Mouse (Mus musculus) stomach, embryonic 16.5 days (tissue): ENCODE measurements around the gene Fam69b. TPM values are rescaled to one million over a fixed set of nuclear protein-coding genes. Genes with fewer than 3 reads are reported as not detected.

ENCODE experiments used
- ATAC-seq: fragments of 200-750 bp; cut with Nextera tagmentation; 2 replicates; pipeline ENCODE4 v1.8.0; 2017; ENCODE audit warnings: moderate number of reproducible peaks, moderate TSS enrichment; ENCODE audit not compliant: insufficient read depth, low FRiP score
- H3K27ac ChIP-seq: fragments of 300-500 bp; sonication (generic); 2 replicates; pipeline ENCODE4 v1.5.1; 2014; ENCODE audit warnings: low read length
- H3K27me3 ChIP-seq: fragments of 300-500 bp; sonication (generic); 2 replicates; pipeline ENCODE4 v1.6.1; 2014; ENCODE audit warnings: low read length, control low read depth, mixed read lengths; ENCODE audit not compliant: control insufficient read depth, insufficient read depth
- H3K36me3 ChIP-seq: fragments of 300-500 bp; sonication (generic); 2 replicates; pipeline ENCODE4 v1.6.1; 2014; ENCODE audit warnings: low read length; ENCODE audit not compliant: control insufficient read depth, insufficient read depth
- H3K4me1 ChIP-seq: fragments of 300-500 bp; sonication (generic); 2 replicates; pipeline ENCODE4 v1.6.1; 2014; ENCODE audit warnings: low read length, control low read depth, mixed read lengths; ENCODE audit not compliant: control insufficient read depth, insufficient read depth
- H3K4me2 ChIP-seq: fragments of 300-500 bp; sonication (generic); 2 replicates; pipeline ENCODE4 v1.6.1; 2014; ENCODE audit warnings: low read depth, low read length, mixed read lengths
- H3K4me3 ChIP-seq: fragments of 300-500 bp; sonication (generic); replicated peaks from 2 replicates; pipeline ENCODE4 v1.5.1; 2014; ENCODE audit warnings: mild to moderate bottlenecking, low read length
- H3K9ac ChIP-seq: fragments of 300-500 bp; sonication (generic); 2 replicates; pipeline ENCODE4 v1.6.1; 2014; ENCODE audit warnings: low read length
- H3K9me3 ChIP-seq: fragments of 300-500 bp; sonication (generic); replicated peaks from 2 replicates; pipeline ENCODE4 v1.6.1; 2016; ENCODE audit warnings: low read length, control low read depth; ENCODE audit not compliant: control insufficient read depth
- WGBS: fragments of 180-500 bp; shearing (Covaris S2); extraction: QIAGEN DNeasy Blood & Tissue Kit; methylation state at CpG from one replicate; pipeline ENCODE4 v1.1.7; 2014; 5-methylcytosine and 5-hydroxymethylcytosine counted together
- polyA plus RNA-seq: library from polyadenylated mRNA; unstranded; fragments of >200 nt; fragmentation: Nextera tagmentation; extraction: Ambion mirVana; gene quantifications from 2 replicates; pipeline ENCODE4 v1.2.1, GENCODE M21; 2015

The Fam69b gene
- polyA plus RNA-seq, result 23.2 and 27.3 TPM in 2 replicates

- H3K27me3 ChIP-seq, result no peaks in the 10 kb centered on the region
- 0 out of 2 replicates have a peak within 1 kb of the TSS, but pooled peaks have one; percentile 4 for H3K27ac ChIP-seq
- H3K4me1 ChIP-seq, result peaks cover 19% of the 10 kb centered on the region; the same call in 1 of the 2 replicates
- H3K9ac ChIP-seq, result peak within 1 kb of the TSS; percentile 80
- under 1% methylated on average over 67 of the region's 70 CpGs for WGBS
- peak within 1 kb of the TSS; percentile 52 for H3K4me3 ChIP-seq
- ATAC-seq, result peak; percentile 59; the same call in 1 of the 2 replicates
- H3K4me2 ChIP-seq, result peak within 1 kb of the TSS; percentile 83
- H3K36me3 ChIP-seq, result no peaks in the 10 kb centered on the region
- H3K9me3 ChIP-seq, result no peaks in the 10 kb centered on the region
Measured at GRCm38 (mm10) chr2:26627921-26628739, at the start of gene Fam69b. Gene Fam69b, plus strand, starts transcription at chr2:26628457.

GRCm38 (mm10) chr2:26579714-26580113 lies 48.5 kb upstream of the Fam69b start, which contains the start of gene Egfl7:
Gene Egfl7, plus strand, starts transcription at chr2:26580014.
- ATAC-seq, result no peak
- Histone ChIP-seq H3K9ac (no peak within 1 kb of the TSS), H3K4me1 (peaks cover under 1% of the 10 kb centered on the region; the same call in 1 of the 2 replicates), H3K27ac (peak within 1 kb of the TSS; percentile 53), H3K9me3 (no peaks in the 10 kb centered on the region), H3K27me3 (no peaks in the 10 kb centered on the region), H3K4me2 (no peak within 1 kb of the TSS), H3K36me3 (no peaks in the 10 kb centered on the region), H3K4me3 (no peak within 1 kb of the TSS)
- WGBS, result 89% methylated on average over 1 of the region's 1 CpGs

DNA sequence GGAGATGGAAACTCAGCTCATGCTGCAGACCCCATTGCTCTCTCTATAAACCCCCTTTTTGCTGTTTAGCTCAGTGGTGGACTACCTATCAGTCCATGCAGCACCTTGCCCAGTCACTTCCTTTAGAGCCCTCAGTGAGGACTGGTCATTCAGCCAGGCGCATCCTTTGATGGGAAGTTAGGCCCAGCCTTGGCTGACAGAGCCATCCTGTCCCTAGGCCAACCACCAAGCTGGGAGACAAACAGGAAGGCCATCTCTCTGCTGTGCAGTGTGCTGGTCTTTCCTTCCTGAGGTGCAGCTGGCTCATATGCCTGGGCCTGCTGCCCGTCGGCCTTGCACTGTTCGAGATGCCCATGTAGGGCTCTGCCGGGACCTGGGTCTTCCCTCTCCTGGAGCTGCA lies 47.5 kb upstream of the Fam69b start:
- Histone ChIP-seq H3K27me3 (no peaks in the 10 kb centered on the region), H3K4me2 (no peak overlapping the region), H3K4me1 (no peaks in the 10 kb centered on the region), H3K9me3 (no peaks in the 10 kb centered on the region), H3K9ac (no peak overlapping the region), H3K27ac (no peak overlapping the region), H3K4me3 (no peak overlapping the region), H3K36me3 (no peaks in the 10 kb centered on the region)
- no peak for ATAC-seq
- 92% methylated on average over 5 of the region's 5 CpGs for WGBS

DNA sequence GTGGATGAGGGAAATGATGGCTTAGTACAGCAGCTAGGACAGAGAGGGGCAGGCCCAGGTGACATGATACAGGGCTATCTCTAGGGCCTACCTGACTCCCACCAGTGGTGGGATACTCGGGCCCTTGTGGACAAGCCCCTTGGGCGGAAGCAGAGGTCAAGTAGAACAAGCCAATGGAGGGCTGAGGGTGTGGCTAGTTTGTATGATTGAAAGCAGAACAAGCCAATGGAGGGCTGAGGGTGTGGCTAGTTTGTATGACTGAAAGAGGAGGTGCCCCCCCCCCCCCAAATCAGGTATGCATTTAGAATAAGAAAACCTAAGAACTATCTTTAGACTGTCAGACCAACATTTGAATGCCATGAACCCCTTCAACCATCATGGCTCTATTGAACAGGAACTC lies 46.1 kb upstream of the Fam69b start:
- Histone ChIP-seq H3K9ac (no peak overlapping the region), H3K36me3 (no peaks in the 10 kb centered on the region), H3K27me3 (no peaks in the 10 kb centered on the region), H3K27ac (no peak overlapping the region), H3K4me3 (no peak overlapping the region), H3K4me2 (no peak overlapping the region), H3K9me3 (no peaks in the 10 kb centered on the region), H3K4me1 (peaks cover 4% of the 10 kb centered on the region; the same call in 1 of the 2 replicates)
- ATAC-seq, result no peak
- WGBS, result 65% methylated on average over 2 of the region's 2 CpGs

DNA sequence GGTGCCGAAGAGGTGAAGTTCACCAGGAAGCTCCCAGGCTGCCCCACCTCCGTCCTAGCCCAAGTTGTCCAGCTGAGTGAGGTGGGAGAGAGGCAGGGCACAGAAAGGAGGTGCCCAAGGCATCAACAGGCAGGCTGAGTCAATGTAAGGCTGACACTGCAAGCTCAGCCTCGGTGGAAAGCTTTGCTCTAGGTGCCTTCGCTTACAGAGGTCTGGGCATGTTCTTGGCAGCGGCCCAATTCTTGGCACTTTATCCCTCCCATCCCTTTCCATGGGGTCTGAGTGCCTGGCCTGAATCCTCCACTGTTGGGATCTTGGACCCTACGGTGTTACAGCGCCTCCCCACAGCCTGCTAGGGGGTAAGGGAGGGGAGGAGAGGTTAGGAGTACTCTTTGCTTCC lies 45.5 kb upstream of the Fam69b start:
- H3K36me3 ChIP-seq, result no peaks in the 10 kb centered on the region
- no peak overlapping the region for H3K4me2 ChIP-seq
- WGBS, result 66% methylated on average over 7 of the region's 7 CpGs
- no peak overlapping the region for H3K4me3 ChIP-seq
- no peak for ATAC-seq
- H3K27ac ChIP-seq, result no peak overlapping the region; the same call in 1 of the 2 replicates
- no peaks in the 10 kb centered on the region for H3K9me3 ChIP-seq
- H3K9ac ChIP-seq, result no peak overlapping the region
- peaks cover 6% of the 10 kb centered on the region; the same call in 1 of the 2 replicates for H3K4me1 ChIP-seq
- H3K27me3 ChIP-seq, result no peaks in the 10 kb centered on the region

- Histone ChIP-seq H3K9me3 (no peaks in the 10 kb centered on the region), H3K36me3 (no peaks in the 10 kb centered on the region), H3K9ac (peak overlapping the region; percentile 56), H3K4me1 (peaks cover 6% of the 10 kb centered on the region; the same call in 1 of the 2 replicates), H3K4me2 (no peak overlapping the region), H3K4me3 (peak overlapping the region; percentile 33), H3K27me3 (no peaks in the 10 kb centered on the region), H3K27ac (peak overlapping the region; percentile 62; the same call in 1 of the 2 replicates)
- 27% methylated on average over 11 of the region's 11 CpGs for WGBS
- no peak for ATAC-seq
Measured at GRCm38 (mm10) chr2:26583640-26584039, 44.6 kb upstream of the Fam69b start.

GRCm38 (mm10) chr2:26585713-26586112 lies 42.5 kb upstream of the Fam69b start:
- Histone ChIP-seq H3K36me3 (no peaks in the 10 kb centered on the region), H3K27me3 (no peaks in the 10 kb centered on the region), H3K9ac (peak overlapping the region; percentile 37), H3K9me3 (no peaks in the 10 kb centered on the region), H3K4me3 (peak overlapping the region; percentile 67), H3K27ac (peak overlapping the region; percentile 62), H3K4me2 (no peak overlapping the region), H3K4me1 (peaks cover 6% of the 10 kb centered on the region; the same call in 1 of the 2 replicates)
- ATAC-seq, result no peak
- WGBS, result 62% methylated on average over 6 of the region's 6 CpGs

GRCm38 (mm10) chr2:26586294-26587043 lies 41.8 kb upstream of the Fam69b start, which contains the start of gene Gm20532:
Gene Gm20532, plus strand, starts transcription at chr2:26586639.
- Histone ChIP-seq H3K9me3 (no peaks in the 10 kb centered on the region), H3K27ac (peak within 1 kb of the TSS; percentile 62), H3K4me2 (peak within 1 kb of the TSS; percentile 79), H3K9ac (peak within 1 kb of the TSS; percentile 84), H3K36me3 (no peaks in the 10 kb centered on the region), H3K4me1 (peaks cover 6% of the 10 kb centered on the region; the same call in 1 of the 2 replicates), H3K4me3 (peak within 1 kb of the TSS; percentile 67), H3K27me3 (no peaks in the 10 kb centered on the region)
- ATAC-seq, result peak; percentile 67
- WGBS, result under 1% methylated on average over 64 of the region's 65 CpGs
